Mouse (Mus musculus) limb, embryonic 10.5 days (tissue): ENCODE data around the gene Sstr2. TPM values are rescaled to one million over a fixed set of nuclear protein-coding genes. Genes with fewer than 3 reads are reported as not detected.

Source experiments
- DNase-seq: peaks from one replicate; pipeline ENCODE4 v3.0.0-alpha.2; 2017; ENCODE audit warnings: low spot score
- H3K27ac ChIP-seq: fragments of 300-500 bp; sonication (generic); 2 replicates; pipeline ENCODE4 v1.5.1; 2016; ENCODE audit warnings: mild to moderate bottlenecking
- H3K27me3 ChIP-seq: fragments of 300-500 bp; sonication (generic); 2 replicates; pipeline ENCODE4 v1.6.1; 2016; ENCODE audit warnings: low read depth, mild to moderate bottlenecking; ENCODE audit not compliant: poor library complexity, severe bottlenecking
- H3K36me3 ChIP-seq: fragments of 300-500 bp; sonication (generic); 2 replicates; pipeline ENCODE4 v1.6.1; 2016; ENCODE audit warnings: mild to moderate bottlenecking, moderate library complexity
- H3K4me1 ChIP-seq: fragments of 300-500 bp; sonication (generic); 2 replicates; pipeline ENCODE4 v1.6.1; 2016
- H3K4me3 ChIP-seq: fragments of 300-500 bp; sonication (generic); 2 replicates; pipeline ENCODE4 v1.5.1; 2016; ENCODE audit warnings: mild to moderate bottlenecking, moderate library complexity
- H3K9me3 ChIP-seq: fragments of 300-500 bp; sonication (generic); replicated peaks from 2 replicates; pipeline ENCODE4 v1.6.1; 2016; ENCODE audit warnings: mild to moderate bottlenecking
- WGBS: fragments of 180-500 bp; shearing (Covaris S2); methylation state at CpG from one replicate; pipeline ENCODE4 v1.1.7; 2016; 5-methylcytosine and 5-hydroxymethylcytosine counted together
- polyA plus RNA-seq: library from polyadenylated mRNA; unstranded; fragments of >200 nt; fragmentation: Nextera tagmentation; extraction: Ambion mirVana; gene quantifications from 2 replicates; pipeline ENCODE4 v1.2.1, GENCODE M21; 2016

Gene Sstr2
- polyA plus RNA-seq, 1 experiment from 2014 or later: 0.55 TPM

GRCm38 (mm10) chr11:113666648-113667047 is 47.5 kb downstream of the Sstr2 start:
- Histone ChIP-seq H3K36me3 (peaks cover 85% of the 10 kb centered on the region), H3K9me3 (no peaks in the 10 kb centered on the region), H3K27ac (no peak overlapping the region), H3K27me3 (no peaks in the 10 kb centered on the region), H3K4me3 (no peak overlapping the region), H3K4me1 (peaks cover 7% of the 10 kb centered on the region)
- WGBS: 54% methylated on average over 10 of the region's 10 CpGs
- DNase-seq: no peak

GRCm38 (mm10) chr11:113667122-113667521 is 48.0 kb downstream of the Sstr2 start:
- peaks cover 85% of the 10 kb centered on the region for H3K36me3 ChIP-seq
- WGBS: 78% methylated on average over 2 of the region's 2 CpGs

DNA sequence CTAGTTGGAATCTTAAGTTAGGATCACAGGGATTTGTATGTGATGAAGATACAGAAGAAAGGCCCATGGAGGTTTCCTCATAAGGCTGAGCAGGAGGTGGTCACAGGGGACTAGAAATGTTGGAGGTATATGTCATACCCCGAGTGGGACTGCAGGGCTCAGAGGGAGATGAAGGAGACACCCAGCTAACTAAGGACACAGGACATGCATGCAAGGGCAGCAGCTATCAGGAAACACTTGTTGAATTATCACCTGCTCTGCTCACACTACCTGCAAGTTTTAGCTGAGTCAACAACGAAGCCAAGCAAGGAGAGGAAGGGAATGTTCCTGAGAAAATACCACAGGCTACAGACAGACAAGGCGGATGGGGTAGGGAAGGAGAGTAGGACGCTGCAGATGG is 48.6 kb downstream of the Sstr2 start:
- WGBS: 86% methylated on average over 4 of the region's 4 CpGs

More at GRCm38 (mm10) chr11:113667122-113667521, 48.0 kb downstream of the Sstr2 start:
- no peaks in the 10 kb centered on the region for H3K9me3 ChIP-seq
- no peak overlapping the region for H3K4me3 ChIP-seq
- no peaks in the 10 kb centered on the region for H3K27me3 ChIP-seq
- no peak for DNase-seq
- peaks cover 7% of the 10 kb centered on the region for H3K4me1 ChIP-seq
- H3K27ac ChIP-seq: no peak overlapping the region

DNA sequence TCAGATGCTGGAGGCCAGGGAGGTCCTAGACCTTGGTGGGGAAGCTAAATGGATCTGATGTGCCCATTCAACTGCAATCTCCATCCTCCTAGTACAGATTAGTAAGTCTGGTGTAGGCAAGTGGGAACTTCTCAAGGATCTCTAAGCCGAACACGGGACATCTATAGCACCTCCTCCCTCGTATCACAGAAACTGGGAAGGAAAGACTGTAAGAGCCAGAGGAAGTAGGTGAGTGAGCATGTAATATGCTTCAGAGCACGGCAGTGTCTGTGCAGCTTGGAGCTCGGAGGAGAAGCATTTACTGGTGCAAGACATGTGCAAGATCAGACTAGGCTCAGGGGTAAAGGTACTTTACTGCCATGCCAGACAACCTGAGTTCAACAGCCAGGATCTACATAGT is 49.7 kb downstream of the Sstr2 start:
- Histone ChIP-seq H3K27me3 (no peaks in the 10 kb centered on the region), H3K4me1 (peaks cover 7% of the 10 kb centered on the region), H3K9me3 (no peaks in the 10 kb centered on the region), H3K4me3 (no peak overlapping the region), H3K27ac (no peak overlapping the region), H3K36me3 (peaks cover 85% of the 10 kb centered on the region)
- no peak for DNase-seq
- 95% methylated on average over 5 of the region's 5 CpGs for WGBS

More for the DNA sequence above, 48.6 kb downstream of the Sstr2 start:
- no peak overlapping the region for H3K4me3 ChIP-seq
- no peaks in the 10 kb centered on the region for H3K9me3 ChIP-seq
- no peak overlapping the region for H3K27ac ChIP-seq
- DNase-seq: no peak
- no peaks in the 10 kb centered on the region for H3K27me3 ChIP-seq
- peaks cover 7% of the 10 kb centered on the region for H3K4me1 ChIP-seq
- H3K36me3 ChIP-seq: peaks cover 85% of the 10 kb centered on the region

DNA sequence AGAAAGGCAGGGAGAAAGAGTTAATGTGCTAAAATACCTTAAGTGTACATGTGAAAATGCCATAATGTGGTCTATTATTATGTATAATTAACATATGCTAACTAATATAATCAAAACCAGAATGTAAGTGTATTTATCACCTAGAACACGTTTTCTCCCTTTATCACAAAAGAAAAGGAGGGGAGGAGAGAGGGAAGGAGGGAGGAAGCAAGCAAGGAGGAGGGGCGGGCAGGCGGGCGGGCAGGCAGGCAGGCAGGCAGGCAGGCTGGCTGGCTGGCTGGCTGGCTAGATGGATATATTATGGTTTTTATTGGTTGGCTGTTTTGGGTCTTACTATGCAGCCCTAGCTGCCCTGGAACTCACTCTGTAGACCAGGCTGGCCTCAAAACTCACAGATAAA is 50.6 kb downstream of the Sstr2 start:
- no peak for DNase-seq
- WGBS: 86% methylated on average over 4 of the region's 4 CpGs
- H3K36me3 ChIP-seq: peaks cover 85% of the 10 kb centered on the region
- H3K4me1 ChIP-seq: peaks cover 7% of the 10 kb centered on the region
- no peak overlapping the region for H3K27ac ChIP-seq
- H3K27me3 ChIP-seq: no peaks in the 10 kb centered on the region
- no peaks in the 10 kb centered on the region for H3K9me3 ChIP-seq
- no peak overlapping the region for H3K4me3 ChIP-seq

DNA sequence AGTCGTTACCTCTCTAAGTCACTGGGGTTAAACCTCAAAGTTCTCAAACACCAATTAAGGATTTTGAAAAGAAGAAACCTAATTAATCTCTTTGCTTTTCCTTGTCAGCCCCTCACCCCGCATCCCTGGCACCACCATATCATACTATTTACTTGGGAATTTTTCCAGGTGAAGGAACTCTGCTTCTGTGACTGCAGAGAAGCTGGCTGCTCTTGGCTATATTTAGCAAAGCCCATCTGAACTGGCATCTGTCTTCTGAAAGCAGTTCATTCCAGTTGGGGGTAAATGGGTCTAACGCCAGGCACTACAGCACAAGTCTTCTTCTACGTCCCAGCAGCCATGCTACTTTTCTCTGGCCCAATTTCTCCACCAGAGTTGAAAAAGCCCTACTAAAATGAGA is 54.5 kb downstream of the Sstr2 start:
- peaks cover 90% of the 10 kb centered on the region for H3K36me3 ChIP-seq
- DNase-seq: no peak
- H3K27me3 ChIP-seq: no peaks in the 10 kb centered on the region
- no peaks in the 10 kb centered on the region for H3K4me1 ChIP-seq
- H3K4me3 ChIP-seq: no peak overlapping the region
- H3K27ac ChIP-seq: no peak overlapping the region
- 95% methylated on average over 4 of the region's 4 CpGs for WGBS
- H3K9me3 ChIP-seq: no peaks in the 10 kb centered on the region

- no peak overlapping the region for H3K27ac ChIP-seq
- no peak for DNase-seq
- H3K9me3 ChIP-seq: no peaks in the 10 kb centered on the region
- H3K4me3 ChIP-seq: no peak overlapping the region
- H3K4me1 ChIP-seq: no peaks in the 10 kb centered on the region; the same call in 1 of the 2 replicates
- no peaks in the 10 kb centered on the region for H3K27me3 ChIP-seq
- 94% methylated on average over 5 of the region's 5 CpGs for WGBS
- H3K36me3 ChIP-seq: peaks cover 80% of the 10 kb centered on the region
Measured at GRCm38 (mm10) chr11:113674595-113674994, 55.5 kb downstream of the Sstr2 start.

Other genes starting within 250 kb of the Sstr2 start
- gene Cog1, start 29.8 kb downstream of the Sstr2 start, polyA plus RNA-seq: 26.3 and 31.1 TPM in 2 replicates
- 14.2 and 15.7 TPM in 2 replicates for gene Slc39a11, start 30.7 kb downstream of the Sstr2 start, polyA plus RNA-seq
- gene Fam104a, start 64.8 kb downstream of the Sstr2 start, polyA plus RNA-seq: 55.0 and 55.4 TPM in 2 replicates
- 26.7 and 28.4 TPM in 2 replicates for gene D11Wsu47e, start 65.1 kb downstream of the Sstr2 start, polyA plus RNA-seq
- gene Cpsf4l, start 90.7 kb downstream of the Sstr2 start, polyA plus RNA-seq: 0.67 and 0.90 TPM in 2 replicates
- 111 and 130 TPM in 2 replicates for gene Cdc42ep4, start 132.5 kb downstream of the Sstr2 start, polyA plus RNA-seq